Comparison of ENCODE assay signal across 29 mouse cellular contexts in genomic region chr7:44273446-44273845, GRCm38 (mm10). TPM values are rescaled to one million over a fixed set of nuclear protein-coding genes. Genes with fewer than 3 reads are reported as not detected.
DNase-seq lines count a peak whose midpoint lies in the region; ATAC-seq and TF ChIP-seq lines count a peak whose summit lies in the region.
"Had no signal": no experiment of that assay in that cellular context is flagged by ENCODE, and none has a peak within 500 bp of the region (broad histone marks: within the 10 kb centered on the region; RNA-seq: fewer than 3 reads in every experiment).

No protein-coding gene starts in this region.

- 0 out of 2 replicates have a peak overlapping the region, but pooled peaks have one; percentile 33 for H3K9ac ChIP-seq in midbrain, postnatal 0 days (replicated peaks; ENCODE audit: low read length, poor library complexity, severe bottlenecking)
- no peak overlapping the region for H3K9ac ChIP-seq in midbrain, embryonic 15.5 days
- H3K9ac ChIP-seq: embryonic facial prominence, embryonic 12.5 days; forebrain, embryonic 13.5 days; forebrain, embryonic 15.5 days; forebrain, postnatal 0 days had no signal

- no peak overlapping the region for H3K4me2 ChIP-seq in midbrain, postnatal 0 days (ENCODE audit: low read depth, low read length, poor library complexity, severe bottlenecking)
- no peak overlapping the region for H3K4me2 ChIP-seq in midbrain, embryonic 15.5 days
- H3K4me2 ChIP-seq: embryonic facial prominence, embryonic 12.5 days; forebrain, embryonic 13.5 days; forebrain, embryonic 15.5 days had no signal

- TF ChIP-seq CTCF in midbrain, postnatal 0 days (IDR thresholded peaks at IDR 0.05), result no peak
- TF ChIP-seq CTCF in E14TG2a.4 (conservative IDR thresholded peaks at IDR 0.05; ENCODE audit: low read length), result no peak

- H3K27me3 ChIP-seq in midbrain, postnatal 0 days (ENCODE audit: insufficient read depth, low read length), result 0 out of 2 replicates have a peak, but pooled peaks cover 4% of the 10 kb centered on the region
- no peaks in the 10 kb centered on the region; the same call in 1 of the 2 replicates for H3K27me3 ChIP-seq in midbrain, embryonic 15.5 days (replicated peaks)
- H3K27me3 ChIP-seq in E14TG2a.4 (ENCODE audit: insufficient read depth, low read length), result 0 out of 2 replicates have a peak, but pooled peaks cover under 1% of the 10 kb centered on the region

- ATAC-seq in midbrain, postnatal 0 days (ENCODE audit: low FRiP score), result no peak
- ATAC-seq in midbrain, embryonic 15.5 days (replicated peaks), result no peak
- ATAC-seq: activated CD4-positive, CD25-positive, alpha-beta regulatory T cell, adult 4 months; CD4-positive, CD25-positive, alpha-beta regulatory T cell, adult 4 months; forebrain, embryonic 13.5 days; forebrain, embryonic 15.5 days; forebrain, postnatal 0 days; Patski had no signal

- intact Hi-C loops in heart, postnatal 14 days (cut with DNase I), result no loop called here

- H3K9me3 ChIP-seq in midbrain, postnatal 0 days (ENCODE audit: low read length), result no peaks in the 10 kb centered on the region
- no peaks in the 10 kb centered on the region for H3K9me3 ChIP-seq in midbrain, embryonic 15.5 days
- no peaks in the 10 kb centered on the region for H3K9me3 ChIP-seq in E14TG2a.4 (ENCODE audit: low read length)
- H3K9me3 ChIP-seq: embryonic facial prominence, embryonic 10.5 days; embryonic facial prominence, embryonic 12.5 days; forebrain, embryonic 13.5 days; forebrain, embryonic 15.5 days; G1E had no signal

- H3K4me1 ChIP-seq in midbrain, postnatal 0 days (ENCODE audit: insufficient read depth, low read length), result no peaks in the 10 kb centered on the region
- no peaks in the 10 kb centered on the region for H3K4me1 ChIP-seq in midbrain, embryonic 15.5 days
- H3K4me1 ChIP-seq in E14TG2a.4 (replicated peaks; ENCODE audit: low read depth, low read length), result peaks cover 56% of the 10 kb centered on the region
- H3K4me1 ChIP-seq: embryonic facial prominence, embryonic 10.5 days; embryonic facial prominence, embryonic 12.5 days; forebrain, embryonic 13.5 days; forebrain, embryonic 15.5 days had no signal

- WGBS in midbrain, postnatal 0 days, result 55% methylated on average over 7 of the region's 7 CpGs
- 59% methylated on average over 7 of the region's 7 CpGs for WGBS in midbrain, embryonic 15.5 days

- H3K27ac ChIP-seq in midbrain, postnatal 0 days (ENCODE audit: low read depth, low read length), result no peak overlapping the region
- H3K27ac ChIP-seq in midbrain, embryonic 15.5 days, result no peak overlapping the region
- H3K27ac ChIP-seq: embryonic facial prominence, embryonic 10.5 days; embryonic facial prominence, embryonic 12.5 days; forebrain, embryonic 13.5 days; forebrain, embryonic 15.5 days had no signal

- no peak overlapping the region for H3K4me3 ChIP-seq in midbrain, postnatal 0 days (ENCODE audit: low read depth, low read length)
- H3K4me3 ChIP-seq in midbrain, embryonic 15.5 days, result no peak overlapping the region
- peak overlapping the region; percentile 50 for H3K4me3 ChIP-seq in E14TG2a.4 (replicated peaks; ENCODE audit: low read length)
- H3K4me3 ChIP-seq: embryonic facial prominence, embryonic 10.5 days; embryonic facial prominence, embryonic 12.5 days; forebrain, embryonic 13.5 days; forebrain, embryonic 15.5 days had no signal

- no peaks in the 10 kb centered on the region for H3K36me3 ChIP-seq in midbrain, postnatal 0 days (ENCODE audit: insufficient read depth, low read length)
- H3K36me3 ChIP-seq in midbrain, embryonic 15.5 days (replicated peaks), result no peaks in the 10 kb centered on the region
- no peaks in the 10 kb centered on the region for H3K36me3 ChIP-seq in E14TG2a.4 (ENCODE audit: insufficient read depth, low read length)
- H3K36me3 ChIP-seq: embryonic facial prominence, embryonic 10.5 days; embryonic facial prominence, embryonic 12.5 days; forebrain, embryonic 15.5 days; G1E had no signal

- peak; percentile 78 for DNase-seq in heart, adult 11 months
- DNase-seq in heart, postnatal 14 days, result no peak
- DNase-seq in midbrain, postnatal 0 days (ENCODE audit: low spot score), result no peak
- no peak for DNase-seq in layer of hippocampus, adult 9-10 months (ENCODE audit: low spot score)
- DNase-seq: adrenal gland, adult 8-10 months; adrenal gland, postnatal 14 days; adrenal gland, postnatal 36 days; B cell, adult 2 months; cerebellum, adult 11-12 months; cerebellum, adult 2 months; cerebellum, adult 9-10 months; cerebellum, postnatal 10 days; cerebellum, postnatal 25 days; forebrain, postnatal 0 days had no signal

RNA-seq across cellular contexts. Expression of gene Gm15517, which starts 12.2 kb away (rescaled TPM):
- not detected for total RNA-seq in heart, postnatal 14 days (2021)
- not detected in 2 replicates for total RNA-seq in midbrain, postnatal 0 days (2014; rRNA removed)
- not detected in 2 replicates for polyA plus RNA-seq in midbrain, postnatal 0 days (2015; fragmentation: Nextera tagmentation; extraction: Ambion mirVana)
- polyA plus RNA-seq in midbrain, embryonic 15.5 days (2015; fragmentation: Nextera tagmentation; extraction: Ambion mirVana), result not detected in 2 replicates
- total RNA-seq: adrenal gland, adult 18-20 months; adrenal gland, adult 8-10 months; adrenal gland, postnatal 14 days; adrenal gland, postnatal 36 days; CH12.LX; forebrain, postnatal 0 days; G1E had no signal
- polyA plus RNA-seq: activated CD4-positive, CD25-positive, alpha-beta regulatory T cell, adult 4 months; CD4-positive, CD25-positive, alpha-beta regulatory T cell, adult 4 months; cerebellum, adult 2 months; cortical plate, adult 2 months; embryonic facial prominence, embryonic 10.5 days; embryonic facial prominence, embryonic 12.5 days; embryonic facial prominence, embryonic 14.5 days; forebrain, embryonic 11.5 days; forebrain, embryonic 13.5 days; forebrain, embryonic 15.5 days; forebrain, postnatal 0 days; G1E; Patski had no signal

RNA-seq across cellular contexts. Expression of gene Acp4, which starts 16.3 kb away (rescaled TPM):
- total RNA-seq in heart, postnatal 14 days (2021), result not detected
- not detected in 2 replicates for total RNA-seq in midbrain, postnatal 0 days (2014; rRNA removed)
- not detected in 2 replicates for polyA plus RNA-seq in midbrain, postnatal 0 days (2015; fragmentation: Nextera tagmentation; extraction: Ambion mirVana)
- 0.21 TPM in 1 of 2 replicates, not detected in the other for polyA plus RNA-seq in midbrain, embryonic 15.5 days (2015; fragmentation: Nextera tagmentation; extraction: Ambion mirVana)
- total RNA-seq: adrenal gland, adult 18-20 months; adrenal gland, adult 8-10 months; adrenal gland, postnatal 14 days; adrenal gland, postnatal 36 days; CH12.LX; forebrain, postnatal 0 days; G1E had no signal
- polyA plus RNA-seq: activated CD4-positive, CD25-positive, alpha-beta regulatory T cell, adult 4 months; CD4-positive, CD25-positive, alpha-beta regulatory T cell, adult 4 months; cerebellum, adult 2 months; cortical plate, adult 2 months; embryonic facial prominence, embryonic 10.5 days; forebrain, embryonic 11.5 days; forebrain, embryonic 15.5 days; G1E; Patski had no signal

RNA-seq across cellular contexts. Expression of gene 2410002F23Rik, which starts 26.9 kb away (rescaled TPM):
- 10 to 100 TPM; 18.2 to 18.8 TPM for total RNA-seq in heart, postnatal 14 days (2021)
- 329 and 379 TPM in 2 replicates for total RNA-seq in midbrain, postnatal 0 days (2014; rRNA removed)
- 279 and 286 TPM in 2 replicates for polyA plus RNA-seq in midbrain, postnatal 0 days (2015; fragmentation: Nextera tagmentation; extraction: Ambion mirVana)
- polyA plus RNA-seq in midbrain, embryonic 15.5 days (2015; fragmentation: Nextera tagmentation; extraction: Ambion mirVana), result 232 and 240 TPM in 2 replicates

RNA-seq across cellular contexts. Expression of gene 1700028J19Rik, which starts 27.0 kb away (rescaled TPM):
- total RNA-seq in heart, postnatal 14 days (2021), result under 1 TPM; 0.29 to 0.56 TPM
- total RNA-seq in midbrain, postnatal 0 days (2014; rRNA removed), result 0.38 and 0.88 TPM in 2 replicates
- polyA plus RNA-seq in midbrain, postnatal 0 days (2015; fragmentation: Nextera tagmentation; extraction: Ambion mirVana), result 1.6 and 2.2 TPM in 2 replicates
- polyA plus RNA-seq in midbrain, embryonic 15.5 days (2015; fragmentation: Nextera tagmentation; extraction: Ambion mirVana), result 1.4 and 1.7 TPM in 2 replicates

RNA-seq across cellular contexts. Expression of gene Clec11a, which starts 33.3 kb away (rescaled TPM):
- under 1 TPM; 0.84 to 0.88 TPM for total RNA-seq in heart, postnatal 14 days (2021)
- total RNA-seq in midbrain, postnatal 0 days (2014; rRNA removed), result 3.2 and 3.9 TPM in 2 replicates
- polyA plus RNA-seq in midbrain, postnatal 0 days (2015; fragmentation: Nextera tagmentation; extraction: Ambion mirVana), result 3.5 and 3.8 TPM in 2 replicates
- polyA plus RNA-seq in midbrain, embryonic 15.5 days (2015; fragmentation: Nextera tagmentation; extraction: Ambion mirVana), result 3.6 and 3.9 TPM in 2 replicates

Comparison
In these comparisons a context has a peak if more than half of its experiments do, and no peak if none do; other contexts are left out.
1. RNA of gene 2410002F23Rik, which starts 26.9 kb away (total RNA-seq): 329 to 379 TPM in midbrain, postnatal 0 days; 18.2 to 18.8 TPM in heart, postnatal 14 days; every median in the first group is over 10 times any median in the second.